Mouse (Mus musculus): ENCODE results near the gene Atp1a4. TPM values are rescaled to one million over a fixed set of nuclear protein-coding genes. Genes with fewer than 3 reads are reported as not detected.
A peak's percentile ranks its signal among the peaks of the same experiment; 100 is the strongest.

Gene Atp1a4
- polyA plus RNA-seq, 1 experiment from 2014 or later = not detected

GRCm38 (mm10) chr1:172218164-172218910, 39.9 kb downstream of the Atp1a4 start:
- no peak for ATAC-seq (ENCODE audit: insufficient number of reproducible peaks, insufficient read depth, low FRiP score, low TSS enrichment, low read depth)
- Histone ChIP-seq H3K9me3 (no peaks in the 10 kb centered on the region), H3K27me3 (no peaks in the 10 kb centered on the region), H3K27ac (0 out of 2 replicates have a peak overlapping the region, but pooled peaks have one; percentile 7), H3K9ac (replicated peaks) (no peak overlapping the region), H3K4me1 (replicated peaks) (peaks cover 46% of the 10 kb centered on the region), H3K36me3 (no peaks in the 10 kb centered on the region), H3K4me3 (replicated peaks) (no peak overlapping the region), H3K4me2 (no peak overlapping the region)
- WGBS = 69% methylated on average over 15 of the region's 15 CpGs

- WGBS = 0% methylated on average over 5 of the region's 5 CpGs
- H3K4me2 ChIP-seq = peak overlapping the region; percentile 44
- peaks cover 40% of the 10 kb centered on the region for H3K4me1 ChIP-seq (replicated peaks)
- peak overlapping the region; percentile 62 for H3K27ac ChIP-seq
- H3K27me3 ChIP-seq = no peaks in the 10 kb centered on the region
- H3K9ac ChIP-seq (replicated peaks) = no peak overlapping the region
- ATAC-seq (ENCODE audit: insufficient number of reproducible peaks, insufficient read depth, low FRiP score, low TSS enrichment, low read depth) = no peak
- H3K36me3 ChIP-seq = no peaks in the 10 kb centered on the region
- no peaks in the 10 kb centered on the region for H3K9me3 ChIP-seq
- H3K4me3 ChIP-seq (replicated peaks) = peak overlapping the region; percentile 12; the same call in 1 of the 2 replicates
These were observed 41.1 kb downstream of the Atp1a4 start for GRCm38 (mm10) chr1:172217148-172217547.

DNA sequence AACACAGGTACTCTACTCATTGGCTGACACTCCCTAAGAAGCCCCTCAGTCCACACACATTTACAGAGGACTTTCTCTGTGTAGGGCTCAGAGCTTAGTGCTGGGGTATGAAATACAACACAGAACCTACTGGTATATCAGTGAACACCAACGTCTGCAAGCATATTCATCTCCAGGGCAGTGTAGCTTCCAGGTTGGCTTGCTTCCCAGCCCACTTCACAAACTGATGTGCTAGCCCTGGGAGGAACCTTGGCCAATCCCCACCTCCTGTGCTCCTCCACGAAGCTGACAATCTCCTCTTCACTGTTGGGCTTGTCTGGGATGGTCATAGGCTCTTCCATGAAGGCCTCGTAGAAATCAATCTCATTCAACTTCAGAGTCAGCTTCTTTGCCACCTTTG, 43.5 kb downstream of the Atp1a4 start:
- H3K9me3 ChIP-seq = no peaks in the 10 kb centered on the region
- no peak overlapping the region for H3K9ac ChIP-seq (replicated peaks)
- 66% methylated on average over 3 of the region's 3 CpGs for WGBS
- H3K4me1 ChIP-seq (replicated peaks) = peaks cover 16% of the 10 kb centered on the region
- H3K27ac ChIP-seq = no peak overlapping the region
- no peak overlapping the region for H3K4me2 ChIP-seq
- H3K4me3 ChIP-seq (replicated peaks) = no peak overlapping the region
- ATAC-seq (ENCODE audit: insufficient number of reproducible peaks, insufficient read depth, low FRiP score, low TSS enrichment, low read depth) = no peak
- H3K36me3 ChIP-seq = no peaks in the 10 kb centered on the region
- H3K27me3 ChIP-seq = no peaks in the 10 kb centered on the region

DNA sequence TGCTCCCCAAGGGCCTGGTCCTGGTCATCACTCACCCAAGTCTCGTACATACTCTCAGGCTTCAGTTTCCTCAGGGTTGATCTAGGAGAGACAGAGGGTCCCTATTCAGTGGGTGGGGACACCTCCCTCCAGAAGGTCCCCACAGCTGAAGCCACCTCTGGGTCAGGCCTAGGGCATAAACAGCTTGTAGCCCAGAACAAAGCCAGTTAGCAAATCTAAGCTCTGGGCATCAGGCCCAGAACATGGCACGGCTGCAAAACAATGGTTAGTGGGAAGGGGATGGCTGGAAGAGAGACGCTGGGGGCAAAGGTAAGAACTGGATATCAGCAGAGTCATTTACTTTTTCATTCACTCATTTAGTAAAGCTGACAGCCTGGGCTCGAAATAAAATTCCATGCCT, 44.4 kb downstream of the Atp1a4 start:
- no peak overlapping the region for H3K4me3 ChIP-seq (replicated peaks)
- no peak overlapping the region for H3K9ac ChIP-seq (replicated peaks)
- ATAC-seq (ENCODE audit: insufficient number of reproducible peaks, insufficient read depth, low FRiP score, low TSS enrichment, low read depth) = no peak
- H3K27me3 ChIP-seq = no peaks in the 10 kb centered on the region
- no peaks in the 10 kb centered on the region for H3K36me3 ChIP-seq
- H3K4me2 ChIP-seq = no peak overlapping the region
- H3K27ac ChIP-seq = peak overlapping the region; percentile 12; the same call in 1 of the 2 replicates
- WGBS = 85% methylated on average over 4 of the region's 4 CpGs
- peaks cover 7% of the 10 kb centered on the region for H3K4me1 ChIP-seq (replicated peaks)
- H3K9me3 ChIP-seq = no peaks in the 10 kb centered on the region

GRCm38 (mm10) chr1:172212776-172213175, 45.4 kb downstream of the Atp1a4 start:
- H3K27ac ChIP-seq = peak overlapping the region; percentile 37; the same call in 1 of the 2 replicates
- H3K4me1 ChIP-seq (replicated peaks) = peaks cover 6% of the 10 kb centered on the region
- H3K4me3 ChIP-seq (replicated peaks) = no peak overlapping the region
- H3K4me2 ChIP-seq = no peak overlapping the region
- no peaks in the 10 kb centered on the region for H3K27me3 ChIP-seq
- no peaks in the 10 kb centered on the region for H3K9me3 ChIP-seq
- 65% methylated on average over 5 of the region's 5 CpGs for WGBS
- no peaks in the 10 kb centered on the region for H3K36me3 ChIP-seq
- no peak overlapping the region for H3K9ac ChIP-seq (replicated peaks)
- ATAC-seq (ENCODE audit: insufficient number of reproducible peaks, insufficient read depth, low FRiP score, low TSS enrichment, low read depth) = no peak

- Histone ChIP-seq H3K27me3 (no peaks in the 10 kb centered on the region), H3K4me1 (replicated peaks) (peaks cover 49% of the 10 kb centered on the region), H3K36me3 (peaks cover 7% of the 10 kb centered on the region; the same call in 1 of the 2 replicates), H3K4me3 (replicated peaks) (peak overlapping the region; percentile 64; the same call in 1 of the 2 replicates), H3K27ac (peak overlapping the region; percentile 83), H3K9me3 (no peaks in the 10 kb centered on the region), H3K4me2 (peak overlapping the region; percentile 76), H3K9ac (replicated peaks) (no peak overlapping the region; the same call in 1 of the 2 replicates)
- no peak for ATAC-seq (ENCODE audit: insufficient number of reproducible peaks, insufficient read depth, low FRiP score, low TSS enrichment, low read depth)
- 25% methylated on average over 7 of the region's 7 CpGs for WGBS
These were observed 51.1 kb downstream of the Atp1a4 start for GRCm38 (mm10) chr1:172207111-172207584.

GRCm38 (mm10) chr1:172206141-172206917, 51.9 kb downstream of the Atp1a4 start, which contains the start of gene Pea15a:
Gene Pea15a, minus strand, starts transcription at chr1:172206804.
- peak; percentile 56 for ATAC-seq (ENCODE audit: insufficient number of reproducible peaks, insufficient read depth, low FRiP score, low TSS enrichment, low read depth)
- peak within 1 kb of the TSS; percentile 76 for H3K4me2 ChIP-seq
- peak within 1 kb of the TSS; percentile 64 for H3K4me3 ChIP-seq (replicated peaks)
- peaks cover 13% of the 10 kb centered on the region for H3K36me3 ChIP-seq
- peak within 1 kb of the TSS; percentile 80 for H3K9ac ChIP-seq (replicated peaks)
- 1% methylated on average over 40 of the region's 40 CpGs for WGBS
- H3K27me3 ChIP-seq = no peaks in the 10 kb centered on the region
- peaks cover 57% of the 10 kb centered on the region for H3K4me1 ChIP-seq (replicated peaks)
- no peaks in the 10 kb centered on the region for H3K9me3 ChIP-seq
- peak within 1 kb of the TSS; percentile 83 for H3K27ac ChIP-seq

DNA sequence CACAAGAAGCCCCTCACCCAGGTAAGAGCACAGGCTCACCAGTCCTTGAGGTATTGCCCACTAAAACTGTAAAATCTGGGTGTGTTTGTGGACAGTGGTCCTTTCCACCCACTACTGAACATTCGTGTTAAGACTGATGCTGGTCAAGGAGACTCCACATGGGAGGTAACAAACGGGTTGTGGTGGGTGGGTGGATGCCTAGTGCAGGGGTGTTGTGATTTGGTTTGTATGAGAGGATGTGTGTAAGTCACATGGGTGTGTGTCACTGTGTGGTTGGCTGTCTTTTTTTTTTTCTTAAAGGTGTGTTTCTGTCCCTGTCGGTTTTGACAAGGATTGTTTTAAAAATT, 52.5 kb downstream of the Atp1a4 start:
- Histone ChIP-seq H3K9ac (replicated peaks) (peak overlapping the region; percentile 80), H3K27ac (peak overlapping the region; percentile 83), H3K4me1 (replicated peaks) (peaks cover 63% of the 10 kb centered on the region), H3K4me3 (replicated peaks) (peak overlapping the region; percentile 64), H3K9me3 (no peaks in the 10 kb centered on the region), H3K4me2 (peak overlapping the region; percentile 76), H3K27me3 (no peaks in the 10 kb centered on the region), H3K36me3 (peaks cover 19% of the 10 kb centered on the region)
- 18% methylated on average over 3 of the region's 3 CpGs for WGBS
- no peak for ATAC-seq (ENCODE audit: insufficient number of reproducible peaks, insufficient read depth, low FRiP score, low TSS enrichment, low read depth)

DNA sequence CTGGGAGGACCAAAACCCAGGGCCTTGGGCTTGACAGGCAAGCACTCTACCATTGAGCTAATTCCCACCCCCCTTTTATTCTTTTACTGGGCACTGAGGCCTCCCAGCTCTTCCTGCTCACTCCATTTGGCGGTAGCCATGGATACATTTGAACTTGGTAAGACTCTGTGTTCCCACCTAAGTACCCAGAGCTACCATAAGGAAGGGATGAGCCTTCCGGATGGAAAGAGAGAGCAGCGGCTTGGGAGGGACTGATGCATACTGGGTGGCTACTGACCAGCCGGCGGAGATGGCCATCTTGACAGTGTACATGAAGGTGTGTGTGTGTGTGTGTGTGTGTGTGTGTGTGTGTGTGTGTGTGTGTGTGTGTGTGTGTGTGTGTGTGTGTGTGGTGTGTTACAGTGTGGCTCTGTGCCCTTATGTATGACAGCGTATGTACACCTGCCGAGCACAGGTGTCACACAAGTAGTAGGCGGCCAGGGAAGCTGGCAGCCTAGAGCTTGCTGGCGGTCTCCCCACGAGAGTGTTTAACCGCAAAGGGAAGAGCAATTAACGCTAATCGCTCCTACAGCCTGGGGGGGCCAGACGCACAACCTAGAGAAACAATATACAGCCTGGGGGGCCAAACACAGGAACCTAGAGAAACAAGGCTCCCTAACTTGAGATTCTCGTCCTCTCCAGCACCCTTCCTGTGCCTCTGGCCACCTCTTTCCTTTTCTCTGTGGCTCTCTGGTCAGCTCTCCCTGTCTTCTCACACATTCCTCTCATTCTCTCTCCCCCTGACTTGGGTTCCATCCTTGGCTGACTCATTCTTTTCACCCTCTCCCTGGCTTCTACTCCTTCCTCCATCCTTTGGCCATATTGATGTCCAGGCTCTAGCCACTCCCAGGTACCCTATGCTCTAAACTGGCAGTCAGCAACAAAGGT, 53.1 kb downstream of the Atp1a4 start:
- Histone ChIP-seq H3K9ac (replicated peaks) (peak overlapping the region; percentile 28; the same call in 1 of the 2 replicates), H3K9me3 (no peaks in the 10 kb centered on the region), H3K27ac (peak overlapping the region; percentile 83), H3K4me1 (replicated peaks) (peaks cover 69% of the 10 kb centered on the region), H3K27me3 (no peaks in the 10 kb centered on the region), H3K4me3 (replicated peaks) (peak overlapping the region; percentile 64; the same call in 1 of the 2 replicates), H3K36me3 (peaks cover 25% of the 10 kb centered on the region), H3K4me2 (peak overlapping the region; percentile 76)
- WGBS = 46% methylated on average over 15 of the region's 15 CpGs
- no peak for ATAC-seq (ENCODE audit: insufficient number of reproducible peaks, insufficient read depth, low FRiP score, low TSS enrichment, low read depth)

DNA sequence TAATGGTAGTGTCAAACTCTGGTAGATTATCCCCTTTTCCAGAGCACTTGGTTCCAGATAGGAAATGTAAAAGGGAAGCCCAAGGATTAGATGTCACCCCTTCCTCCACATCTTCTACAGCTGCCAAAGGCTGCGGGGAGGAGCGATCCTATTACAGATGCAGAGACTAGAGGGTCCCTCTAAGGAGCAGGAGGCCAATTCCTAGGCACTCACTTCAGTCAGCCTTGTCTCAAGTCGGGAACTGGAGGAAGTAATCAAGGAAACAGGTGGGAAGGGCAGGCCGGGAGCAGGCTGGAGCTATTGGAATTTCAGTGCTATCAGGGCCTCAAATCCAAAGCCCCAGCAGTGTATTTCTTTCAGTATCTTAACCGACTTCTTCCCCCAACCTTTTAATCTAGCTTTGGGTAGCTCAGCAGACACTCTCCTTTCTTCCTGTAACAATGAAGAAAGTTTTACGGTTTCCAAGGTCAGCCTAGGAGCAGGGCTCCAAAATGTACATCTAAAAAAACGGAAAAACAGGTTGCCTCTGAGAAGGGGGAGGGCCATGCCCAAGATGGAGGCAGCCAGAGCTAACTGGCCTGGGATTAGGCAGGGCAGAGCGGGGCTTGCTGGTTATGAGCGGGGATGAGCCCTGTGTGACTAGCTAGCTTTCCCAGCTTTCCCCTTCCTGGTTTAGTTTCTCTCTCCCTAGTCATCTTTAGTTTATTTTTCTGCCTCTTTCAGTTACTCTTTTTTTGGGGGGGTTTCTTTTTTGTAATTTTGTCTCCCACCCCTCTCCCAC, 54.0 kb downstream of the Atp1a4 start:
- Histone ChIP-seq H3K27me3 (no peaks in the 10 kb centered on the region), H3K4me1 (replicated peaks) (peaks cover 69% of the 10 kb centered on the region), H3K27ac (peak overlapping the region; percentile 83), H3K9ac (replicated peaks) (no peak overlapping the region), H3K9me3 (no peaks in the 10 kb centered on the region), H3K4me2 (peak overlapping the region; percentile 76), H3K36me3 (peaks cover 34% of the 10 kb centered on the region), H3K4me3 (replicated peaks) (no peak overlapping the region)
- ATAC-seq (ENCODE audit: insufficient number of reproducible peaks, insufficient read depth, low FRiP score, low TSS enrichment, low read depth) = no peak
- WGBS = 26% methylated on average over 9 of the region's 9 CpGs
